In the genomic region with DNA sequence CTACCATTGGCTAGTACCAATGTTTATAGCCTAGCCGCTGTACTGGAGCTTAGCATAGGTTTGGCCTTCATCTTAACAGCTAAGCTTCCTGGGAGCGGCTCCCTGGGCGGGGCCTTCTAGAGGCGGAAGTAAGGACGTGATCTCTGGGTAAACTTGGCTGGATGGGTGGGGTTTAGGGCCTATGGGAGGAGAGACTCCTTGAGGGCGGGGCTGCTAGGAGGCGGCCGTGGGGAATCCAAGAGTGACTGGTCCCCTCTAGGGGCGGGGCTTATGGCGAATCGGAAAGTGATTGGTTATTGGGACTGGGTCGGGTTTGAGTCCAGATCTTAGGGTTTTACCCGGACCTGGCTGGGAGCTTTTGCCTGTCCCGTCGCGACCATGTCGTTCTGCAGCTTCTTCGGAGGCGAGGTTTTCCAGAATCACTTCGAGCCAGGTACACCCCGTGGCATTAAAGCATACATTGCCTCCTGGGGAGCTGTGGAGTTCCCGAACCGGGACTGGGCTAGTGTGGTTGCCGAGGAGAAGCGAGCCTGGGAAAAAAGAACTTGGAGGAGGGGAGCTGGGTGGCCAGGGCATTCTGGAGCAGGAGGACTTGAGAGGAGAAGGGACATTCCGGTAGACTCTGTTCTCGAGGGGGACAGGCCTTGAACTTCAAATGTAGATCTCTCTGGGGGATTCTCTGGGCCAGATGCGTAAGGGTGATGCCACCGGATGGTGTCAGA, we compare ENCODE assay signal across 8 mouse cellular contexts. TPM values are rescaled to one million over a fixed set of nuclear protein-coding genes. Genes with fewer than 3 reads are reported as not detected.
DNase-seq lines count a peak whose midpoint lies in the region; ATAC-seq and TF ChIP-seq lines count a peak whose summit lies in the region.

A gene (plus strand): TSS at position 313 of the 722 bp plus-strand sequence.

- H3K79me2 ChIP-seq in C2C12 (ENCODE audit: control insufficient read depth, insufficient read depth) (no peaks in the 10 kb centered on the region), myocyte (ENCODE audit: control insufficient read depth, insufficient read depth) (peaks cover 6% of the 10 kb centered on the region)
- H3K79me2 ChIP-seq in liver, adult 2 months (ENCODE audit: control insufficient read depth, insufficient read depth, low read length): no peaks in the 10 kb centered on the region; the same call in 1 of the 2 replicates

- peak; percentile 93 for ATAC-seq in heart, embryonic 11.5 days (replicated peaks; ENCODE audit: insufficient number of reproducible peaks, low FRiP score, low TSS enrichment)
- ATAC-seq in kidney, embryonic 16.5 days (ENCODE audit: low FRiP score, low TSS enrichment): peak; percentile 96

- TF ChIP-seq CTCF in C2C12 (IDR thresholded peaks at IDR 0.05; ENCODE audit: control insufficient read depth, insufficient read depth, insufficient read length): no peak
- TF ChIP-seq CTCF in brain, embryonic 14.5 days (IDR thresholded peaks at IDR 0.05; ENCODE audit: borderline replicate concordance, extremely low read depth, insufficient read depth, insufficient read length): no peak
- TF ChIP-seq CTCF in liver, adult 2 months (IDR thresholded peaks at IDR 0.05; ENCODE audit: low read depth, low read length): no peak

- H3K27me3 ChIP-seq in C2C12 (ENCODE audit: control insufficient read depth, insufficient read depth, insufficient read length) (peaks cover 6% of the 10 kb centered on the region), myocyte (ENCODE audit: control insufficient read depth, insufficient read depth, insufficient read length) (no peaks in the 10 kb centered on the region)
- H3K27me3 ChIP-seq in erythroblast, embryonic 14.5 days (ENCODE audit: control insufficient read depth): no peaks in the 10 kb centered on the region
- no peaks in the 10 kb centered on the region for H3K27me3 ChIP-seq in heart, embryonic 11.5 days (ENCODE audit: control insufficient read depth, insufficient read depth, low read length)
- no peaks in the 10 kb centered on the region for H3K27me3 ChIP-seq in kidney, embryonic 16.5 days (ENCODE audit: insufficient read depth, low read length)
- no peaks in the 10 kb centered on the region for H3K27me3 ChIP-seq in liver, adult 2 months (ENCODE audit: control insufficient read depth, insufficient read depth, low read length)
- no peaks in the 10 kb centered on the region for H3K27me3 ChIP-seq in splenic B cell, adult 2 months (ENCODE audit: control insufficient read depth, insufficient read depth, low read length, poor library complexity, severe bottlenecking)

- peak; percentile 98 for DNase-seq in brain, embryonic 14.5 days (ENCODE audit: low read depth)
- DNase-seq in liver, adult 2 months (ENCODE audit: extremely low read depth, low read depth, low spot score): peak; percentile 98
- peak; percentile 95 for DNase-seq in splenic B cell, adult 2 months (ENCODE audit: low read depth, low spot score)

- no peaks in the 10 kb centered on the region for H3K79me3 ChIP-seq in C2C12 (ENCODE audit: low read depth)

- peak within 1 kb of the TSS; percentile 94 for H3K4me2 ChIP-seq in heart, embryonic 11.5 days
- H3K4me2 ChIP-seq in kidney, embryonic 16.5 days (replicated peaks; ENCODE audit: low read depth, low read length): peak within 1 kb of the TSS; percentile 90
- H3K4me2 ChIP-seq in myocyte (ENCODE audit: low read depth): peak within 1 kb of the TSS; percentile 92

- H3K27ac ChIP-seq in heart, embryonic 11.5 days (ENCODE audit: low read depth, low read length): peak within 1 kb of the TSS; percentile 57
- H3K27ac ChIP-seq in kidney, embryonic 16.5 days (ENCODE audit: low read length): peak within 1 kb of the TSS; percentile 87
- H3K27ac ChIP-seq in liver, adult 2 months (replicated peaks; ENCODE audit: insufficient read depth, low read depth, low read length): peak within 1 kb of the TSS; percentile 99

- no peaks in the 10 kb centered on the region for H3K9me3 ChIP-seq in erythroblast, embryonic 14.5 days (ENCODE audit: control insufficient read depth, low read length)
- no peaks in the 10 kb centered on the region for H3K9me3 ChIP-seq in heart, embryonic 11.5 days (replicated peaks; ENCODE audit: control insufficient read depth, low read length)
- H3K9me3 ChIP-seq in kidney, embryonic 16.5 days (ENCODE audit: low read length): no peaks in the 10 kb centered on the region

- no peaks in the 10 kb centered on the region for H3K36me3 ChIP-seq in C2C12 (ENCODE audit: control insufficient read depth, insufficient read depth)
- H3K36me3 ChIP-seq in erythroblast, embryonic 14.5 days (ENCODE audit: control insufficient read depth): peaks cover 18% of the 10 kb centered on the region
- no peaks in the 10 kb centered on the region for H3K36me3 ChIP-seq in heart, embryonic 11.5 days (ENCODE audit: control insufficient read depth, insufficient read depth, low read length)
- H3K36me3 ChIP-seq in kidney, embryonic 16.5 days (ENCODE audit: insufficient read depth, low read length): 0 out of 2 replicates have a peak, but pooled peaks cover 3% of the 10 kb centered on the region
- peaks cover 13% of the 10 kb centered on the region; the same call in 1 of the 2 replicates for H3K36me3 ChIP-seq in liver, adult 2 months (ENCODE audit: control insufficient read depth, insufficient read depth, low read length)
- H3K36me3 ChIP-seq in myocyte (ENCODE audit: control insufficient read depth, insufficient read depth): no peaks in the 10 kb centered on the region
- no peaks in the 10 kb centered on the region for H3K36me3 ChIP-seq in splenic B cell, adult 2 months (ENCODE audit: control insufficient read depth, insufficient read depth, low read length, poor library complexity, severe bottlenecking)

- under 1% methylated on average over 29 of the region's 29 CpGs for WGBS in heart, embryonic 11.5 days (ENCODE audit: insufficient replicate concordance)
- under 1% methylated on average over 29 of the region's 29 CpGs for WGBS in kidney, embryonic 16.5 days
- WGBS in liver, adult 2 months: under 1% methylated on average over 29 of the region's 29 CpGs

- peak within 1 kb of the TSS; percentile 88 for H3ac ChIP-seq in C2C12 (ENCODE audit: control insufficient read depth, insufficient read length, low read depth)
- peak within 1 kb of the TSS; percentile 49 for H3ac ChIP-seq in myocyte (ENCODE audit: control insufficient read depth, insufficient read length)

- H3K4me1 ChIP-seq in erythroblast, embryonic 14.5 days (ENCODE audit: control insufficient read depth): peaks cover 40% of the 10 kb centered on the region
- H3K4me1 ChIP-seq in heart, embryonic 11.5 days (ENCODE audit: control insufficient read depth, insufficient read depth, low read length): peaks cover 14% of the 10 kb centered on the region
- peaks cover 20% of the 10 kb centered on the region for H3K4me1 ChIP-seq in kidney, embryonic 16.5 days (ENCODE audit: insufficient read depth, low read length)
- H3K4me1 ChIP-seq in liver, adult 2 months (ENCODE audit: control insufficient read depth, insufficient read depth, low read length): peaks cover 22% of the 10 kb centered on the region

- H3K4me3 ChIP-seq in C2C12 (ENCODE audit: insufficient read depth, poor library complexity, severe bottlenecking) (peak within 1 kb of the TSS; percentile 61), myocyte (peak within 1 kb of the TSS; percentile 53)
- peak within 1 kb of the TSS; percentile 87 for H3K4me3 ChIP-seq in erythroblast, embryonic 14.5 days (replicated peaks)
- peak within 1 kb of the TSS; percentile 73 for H3K4me3 ChIP-seq in heart, embryonic 11.5 days (ENCODE audit: low read depth, low read length)
- peak within 1 kb of the TSS; percentile 71 for H3K4me3 ChIP-seq in kidney, embryonic 16.5 days (ENCODE audit: low read length)
- peak within 1 kb of the TSS; percentile 91 for H3K4me3 ChIP-seq in liver, adult 2 months (ENCODE audit: insufficient read depth, low read depth, low read length)

- peak; percentile 25; the same call in 1 of the 2 replicates for TF ChIP-seq POLR2A in brain, embryonic 14.5 days (IDR thresholded peaks at IDR 0.05; ENCODE audit: borderline replicate concordance, extremely low read depth, insufficient read depth, insufficient read length, poor library complexity, severe bottlenecking)
- TF ChIP-seq POLR2A in liver, adult 2 months (IDR thresholded peaks at IDR 0.05; ENCODE audit: extremely low read depth, insufficient read depth, low read length): peak; percentile 99
- peak; percentile 77 for TF ChIP-seq POLR2A in myocyte (IDR thresholded peaks at IDR 0.05; ENCODE audit: insufficient read length, low read depth)

- H3K9ac ChIP-seq in heart, embryonic 11.5 days (ENCODE audit: low read depth, low read length): peak within 1 kb of the TSS; percentile 78
- peak within 1 kb of the TSS; percentile 89 for H3K9ac ChIP-seq in kidney, embryonic 16.5 days (replicated peaks; ENCODE audit: low read length)
- H3K9ac ChIP-seq in liver, adult 2 months (ENCODE audit: low read depth, low read length): peak within 1 kb of the TSS; percentile 93

TF ChIP-seq in C2C12, 6 proteins besides CTCF, POLR2A, EP300 and RAD21:
- TF ChIP-seq FOSL1 (IDR thresholded peaks at IDR 0.05; ENCODE audit: insufficient read depth, low read length, poor library complexity, severe bottlenecking) (no peak), USF1 (IDR thresholded peaks at IDR 0.05; ENCODE audit: low read depth) (no peak)

TF ChIP-seq in myocyte, 11 proteins besides CTCF, POLR2A, EP300 and RAD21:
- peak; percentile 78 for TF ChIP-seq POLR2AphosphoS2 (IDR thresholded peaks at IDR 0.05; ENCODE audit: insufficient read length, low read depth)
- TF ChIP-seq CEBPB (IDR thresholded peaks at IDR 0.05; ENCODE audit: insufficient read depth, poor library complexity, severe bottlenecking): no peak

RNA-seq across cellular contexts. Expression of the gene that starts here (rescaled TPM):
- polyA plus RNA-seq in C2C12 (2012; fragmentation: generic; extraction: Trizol): 57.8 TPM
- polyA plus RNA-seq in brain, embryonic 14.5 days (2012; rRNA removed): 28.0 and 31.5 TPM in 2 replicates
- polyA plus RNA-seq in erythroblast, embryonic 14.5 days (2012): 1.5 and 1.7 TPM in 2 replicates
- polyA plus RNA-seq in heart, embryonic 11.5 days (2014; fragmentation: Nextera tagmentation; extraction: Ambion mirVana): 19.5 and 20.9 TPM in 2 replicates
- polyA plus RNA-seq in kidney, embryonic 16.5 days (2015; fragmentation: Nextera tagmentation; extraction: Ambion mirVana): 33.3 and 33.8 TPM in 2 replicates
- total RNA-seq in liver, adult 2 months (2014; rRNA removed): 184 and 192 TPM in 2 replicates
- polyA plus RNA-seq in liver, adult 2 months (2012; rRNA removed): 447 and 506 TPM in 2 replicates
- polyA plus RNA-seq in myocyte (2012; fragmentation: generic; extraction: Trizol): 73.9 TPM

Comparison
In these comparisons a context has a peak if more than half of its experiments do, and no peak if none do; other contexts are left out.
1. Peak in every context shown above with its lines: DNase-seq, ATAC-seq, H3K4me3 ChIP-seq and H3K27ac ChIP-seq.
2. POLR2A ChIP-seq: peak in every context shown above with its lines; median percentile 99 in liver, adult 2 months; 77 in myocyte; 25 in brain, embryonic 14.5 days.